ENCODE assay signal across 20 mouse cellular contexts in genomic region chr13:76258766-76259165, GRCm38 (mm10). TPM values are rescaled to one million over a fixed set of nuclear protein-coding genes. Genes with fewer than 3 reads are reported as not detected.
DNase-seq lines count a peak whose midpoint lies in the region; ATAC-seq lines count a peak whose summit lies in the region.
"Had no signal": no experiment of that assay in that cellular context is flagged by ENCODE, and none has a peak within 500 bp of the region (broad histone marks: within the 10 kb centered on the region; RNA-seq: fewer than 3 reads in every experiment).

No protein-coding gene starts in this region.

- ATAC-seq in forebrain, embryonic 15.5 days (replicated peaks) = peak; percentile 81; the same call in 1 of the 2 replicates
- ATAC-seq in hindbrain, embryonic 16.5 days = no peak
- ATAC-seq: intestine, embryonic 16.5 days had no signal

- H3K4me2 ChIP-seq in forebrain, embryonic 15.5 days (replicated peaks) = no peak overlapping the region
- no peak overlapping the region for H3K4me2 ChIP-seq in hindbrain, embryonic 16.5 days (ENCODE audit: low read length)
- H3K4me2 ChIP-seq: limb, embryonic 15.5 days; lung, embryonic 15.5 days had no signal

- no peaks in the 10 kb centered on the region for H3K4me1 ChIP-seq in forebrain, embryonic 15.5 days
- no peaks in the 10 kb centered on the region for H3K4me1 ChIP-seq in forebrain, embryonic 10.5 days
- H3K4me1 ChIP-seq in hindbrain, embryonic 16.5 days (ENCODE audit: control insufficient read depth, insufficient read depth, low read depth, low read length) = no peaks in the 10 kb centered on the region
- H3K4me1 ChIP-seq: heart, embryonic 10.5 days; limb, embryonic 15.5 days; lung, embryonic 15.5 days had no signal

- H3K27me3 ChIP-seq in forebrain, embryonic 15.5 days = no peaks in the 10 kb centered on the region
- no peaks in the 10 kb centered on the region for H3K27me3 ChIP-seq in forebrain, embryonic 10.5 days (ENCODE audit: poor library complexity, severe bottlenecking)
- H3K27me3 ChIP-seq in hindbrain, embryonic 16.5 days (replicated peaks; ENCODE audit: control insufficient read depth, insufficient read depth, low read length) = no peaks in the 10 kb centered on the region
- H3K27me3 ChIP-seq: limb, embryonic 15.5 days; lung, embryonic 15.5 days had no signal

- no peaks in the 10 kb centered on the region for H3K9me3 ChIP-seq in forebrain, embryonic 15.5 days
- H3K9me3 ChIP-seq in forebrain, embryonic 10.5 days = no peaks in the 10 kb centered on the region
- no peaks in the 10 kb centered on the region for H3K9me3 ChIP-seq in hindbrain, embryonic 16.5 days (ENCODE audit: control insufficient read depth, low read length)
- H3K9me3 ChIP-seq: heart, embryonic 10.5 days; limb, embryonic 15.5 days; lung, embryonic 15.5 days had no signal

- intact Hi-C loops in gastrocnemius, postnatal 14 days (cut with DNase I; ENCODE audit: low total_unique reads) = no loop called here

- H3K9ac ChIP-seq in forebrain, embryonic 15.5 days (replicated peaks) = no peak overlapping the region
- H3K9ac ChIP-seq in hindbrain, embryonic 16.5 days (ENCODE audit: low read depth, low read length) = no peak overlapping the region
- H3K9ac ChIP-seq: limb, embryonic 15.5 days; lung, embryonic 15.5 days had no signal

- H3K4me3 ChIP-seq in forebrain, embryonic 15.5 days = no peak overlapping the region
- no peak overlapping the region for H3K4me3 ChIP-seq in forebrain, embryonic 10.5 days
- H3K4me3 ChIP-seq in hindbrain, embryonic 16.5 days (ENCODE audit: low read length) = no peak overlapping the region
- H3K4me3 ChIP-seq: heart, embryonic 10.5 days; limb, embryonic 15.5 days; lung, embryonic 15.5 days had no signal

- WGBS in forebrain, embryonic 15.5 days = 57% methylated on average over 1 of the region's 1 CpGs
- 75% methylated on average over 1 of the region's 1 CpGs for WGBS in forebrain, embryonic 10.5 days
- 65% methylated on average over 1 of the region's 1 CpGs for WGBS in hindbrain, embryonic 16.5 days

- peak overlapping the region; percentile 31; the same call in 1 of the 2 replicates for H3K27ac ChIP-seq in forebrain, embryonic 15.5 days (replicated peaks)
- H3K27ac ChIP-seq in forebrain, embryonic 10.5 days = no peak overlapping the region
- H3K27ac ChIP-seq in hindbrain, embryonic 16.5 days (ENCODE audit: low read depth, low read length) = no peak overlapping the region
- H3K27ac ChIP-seq: heart, embryonic 10.5 days; limb, embryonic 15.5 days; lung, embryonic 15.5 days had no signal

- no peak for DNase-seq in forebrain, embryonic 10.5 days (ENCODE audit: extremely low spot score, low spot score)
- DNase-seq in layer of hippocampus, adult 11-12 months (ENCODE audit: low spot score) = peak; percentile 64
- peak; percentile 15 to 82 for DNase-seq in left cerebral cortex, adult 8-10 months (ENCODE audit: low spot score in 2 of 2)
- peak; percentile 76 to 86 for DNase-seq in right cerebral cortex, postnatal 36 days (ENCODE audit: low spot score in 2 of 2)
- no peak for DNase-seq in spleen, postnatal 14 days (ENCODE audit: low spot score in 2 of 2)
- no peak for DNase-seq in gastrocnemius, postnatal 14 days
- DNase-seq: adrenal gland, postnatal 10 days; cerebellum, adult 11-12 months; heart, postnatal 4 days; kidney, postnatal 14 days had no signal

- H3K36me3 ChIP-seq in forebrain, embryonic 15.5 days = no peaks in the 10 kb centered on the region
- H3K36me3 ChIP-seq in forebrain, embryonic 10.5 days (replicated peaks) = no peaks in the 10 kb centered on the region
- no peaks in the 10 kb centered on the region for H3K36me3 ChIP-seq in hindbrain, embryonic 16.5 days (ENCODE audit: control insufficient read depth, insufficient read depth, low read length)
- H3K36me3 ChIP-seq: heart, embryonic 10.5 days; limb, embryonic 15.5 days; lung, embryonic 15.5 days had no signal

RNA-seq across cellular contexts. Expression of gene Fam81b, which starts 46.1 kb away (rescaled TPM):
- 0.65 and 0.95 TPM in 2 replicates for polyA plus RNA-seq in forebrain, embryonic 15.5 days (2015; fragmentation: Nextera tagmentation; extraction: Ambion mirVana)
- not detected in 2 replicates for polyA plus RNA-seq in forebrain, embryonic 10.5 days (2016; fragmentation: Nextera tagmentation; extraction: Ambion mirVana)
- not detected for total RNA-seq in left cerebral cortex, adult 8-10 months (2022)
- total RNA-seq in gastrocnemius, postnatal 14 days (2021) = under 1 TPM in 1 of 2 experiments, not detected in 1; 0.18 TPM
- 1.0 and 1.1 TPM in 2 replicates for polyA plus RNA-seq in hindbrain, embryonic 16.5 days (2015; fragmentation: Nextera tagmentation; extraction: Ambion mirVana)
- total RNA-seq: adrenal gland, postnatal 10 days; heart, postnatal 4 days; megakaryocyte, adult 5-6 weeks; monocyte, adult 5-6 weeks had no signal
- polyA plus RNA-seq: embryonic facial prominence, embryonic 11.5 days; heart, embryonic 10.5 days; intestine, embryonic 16.5 days; limb, embryonic 15.5 days; spleen, adult 2 months had no signal

Comparison
In these comparisons a context has a peak if more than half of its experiments do, and no peak if none do; other contexts are left out.
1. DNase-seq: peak in layer of hippocampus, adult 11-12 months (single experiment), left cerebral cortex, adult 8-10 months (2 of 2) and right cerebral cortex, postnatal 36 days (2 of 2); none in forebrain, embryonic 10.5 days (single experiment), spleen, postnatal 14 days (0 of 2) and gastrocnemius, postnatal 14 days (single experiment).